Mouse (Mus musculus) ES-E14 (cell line): ENCODE results near the gene Imp4. TPM values are rescaled to one million over a fixed set of nuclear protein-coding genes. Genes with fewer than 3 reads are reported as not detected.
A peak's percentile ranks its signal among the peaks of the same experiment; 100 is the strongest.
"Not testable (repeated sequence)": the region's sequence is repeated elsewhere in the genome, so short reads cannot be mapped to it uniquely, and the experiment has no call there.

Experiments
- DNase-seq: peaks from one replicate; pipeline ENCODE4 v3.0.0-alpha.2; 2013; ENCODE audit warnings: low read depth, low spot score
- H3K27ac ChIP-seq: 2 replicates; pipeline ENCODE4 v1.5.1; 2012; ENCODE audit warnings: low read depth, mild to moderate bottlenecking, low read length, moderate library complexity, mixed read lengths; ENCODE audit not compliant: poor library complexity, insufficient read depth, severe bottlenecking
- H3K36me3 ChIP-seq: 2 replicates; pipeline ENCODE4 v1.6.1; 2012; ENCODE audit warnings: mild to moderate bottlenecking, low read length, moderate library complexity, mixed read lengths; ENCODE audit not compliant: control insufficient read depth, poor library complexity, insufficient read depth, severe bottlenecking
- H3K4me1 ChIP-seq, 2 experiments: fragments of 150-350 bp in 1 of 2; sonication (generic) in 1 of 2; 2 replicates each; pipeline ENCODE4 v1.6.1; 2012; ENCODE audit warnings: low read length in 2 of 2, mild to moderate bottlenecking in 1 of 2, mixed read lengths in 1 of 2; ENCODE audit not compliant: control insufficient read depth in 2 of 2, insufficient read depth in 2 of 2, poor library complexity in 1 of 2
- H3K4me3 ChIP-seq, 2 experiments: fragments of 150-350 bp in 1 of 2; sonication (generic) in 1 of 2; 2 replicates each; pipeline ENCODE4 v1.5.1; 2012; ENCODE audit warnings: low read length in 2 of 2, low read depth in 1 of 2, mild to moderate bottlenecking in 1 of 2, mixed read lengths in 1 of 2; ENCODE audit not compliant: insufficient read depth in 1 of 2, poor library complexity in 1 of 2, severe bottlenecking in 1 of 2
- H3K9ac ChIP-seq: 2 replicates; pipeline ENCODE4 v1.6.1; 2012; ENCODE audit warnings: low read depth, mild to moderate bottlenecking, low read length, mixed read lengths; ENCODE audit not compliant: poor library complexity, insufficient read depth, severe bottlenecking
- H3K9me3 ChIP-seq: fragments of 150-350 bp; sonication (generic); 2 replicates; pipeline ENCODE4 v1.6.1; 2012; ENCODE audit warnings: low read depth, mild to moderate bottlenecking, low read length; ENCODE audit not compliant: control insufficient read depth, insufficient read depth
- CHD2 ChIP-seq: IDR thresholded peaks from 2 replicates; pipeline ENCODE4 v1.6.1; 2014; ENCODE audit warnings: mild to moderate bottlenecking, low read depth, low read length, inconsistent platforms
- HCFC1 ChIP-seq: IDR thresholded peaks from 2 replicates; pipeline ENCODE4 v1.6.1; 2012; ENCODE audit warnings: low read length, inconsistent platforms, borderline replicate concordance; ENCODE audit not compliant: insufficient read depth
- MAFK ChIP-seq: IDR thresholded peaks from 2 replicates; pipeline ENCODE4 v1.6.1; 2014; ENCODE audit warnings: mild to moderate bottlenecking, low read depth, low read length, inconsistent platforms; ENCODE audit not compliant: insufficient read depth
- ZC3H11A ChIP-seq: IDR thresholded peaks from 2 replicates; pipeline ENCODE4 v1.6.1; 2012; ENCODE audit warnings: low read depth, mild to moderate bottlenecking, inconsistent platforms, low read length, borderline replicate concordance
- ZNF384 ChIP-seq: IDR thresholded peaks from 2 replicates; pipeline ENCODE4 v1.6.1; 2012; ENCODE audit warnings: low read depth, low read length, inconsistent platforms
- in situ Hi-C, 2 experiments: fragments of 600-800 bp; cut with MboI; formaldehyde crosslinking; loops; one replicate each; pipeline ENCODE4 v1.15.1; 2025; ENCODE audit warnings: low sequenced_read_pairs in 2 of 2, inconsistent platforms in 1 of 2; ENCODE audit not compliant: unreplicated experiment in 2 of 2
- total RNA-seq: library from RNA; depleted of rRNA; stranded (reverse); fragments of 300-350 nt; gene quantifications from 2 replicates; pipeline ENCODE4 v1.2.3, GENCODE M21; 2012

Imp4 gene
- total RNA-seq, 1 experiment = 111 TPM

GRCm38 (mm10) chr1:34436374-34436773, 3.3 kb upstream of the Imp4 start:
- H3K4me1 ChIP-seq = peaks cover 2 to 3% of the 10 kb centered on the region in 2 experiments; a peak in 2 of 4 replicates
- H3K36me3 ChIP-seq = 0 out of 2 replicates have a peak, but pooled peaks cover 4% of the 10 kb centered on the region
- H3K9ac ChIP-seq = no peak overlapping the region
- no peak overlapping the region for H3K4me3 ChIP-seq
- no peaks in the 10 kb centered on the region for H3K9me3 ChIP-seq
- in situ Hi-C loops = no loop called here
- DNase-seq = no peak
- TF ChIP-seq CHD2 (no peak), MAFK (no peak), ZC3H11A (no peak), HCFC1 (no peak), ZNF384 (no peak)
- H3K27ac ChIP-seq = no peak overlapping the region

GRCm38 (mm10) chr1:34437366-34437765, 2.3 kb upstream of the Imp4 start:
- H3K4me1 ChIP-seq, H3K9ac ChIP-seq, H3K4me3 ChIP-seq, H3K27ac ChIP-seq, DNase-seq, H3K9me3 ChIP-seq, H3K36me3 ChIP-seq, in situ Hi-C loops: not testable (repeated sequence)

GRCm38 (mm10) chr1:34438381-34439051, 1.1 kb upstream of the Imp4 start:
- H3K9ac ChIP-seq = peak overlapping the region; percentile 75
- no peak for DNase-seq
- peaks cover 13% of the 10 kb centered on the region for H3K36me3 ChIP-seq
- H3K4me3 ChIP-seq = peak overlapping the region; percentile 97 to 98
- in situ Hi-C loops = no loop called here
- H3K9me3 ChIP-seq = no peaks in the 10 kb centered on the region
- no peak overlapping the region for H3K27ac ChIP-seq
- peaks cover 0 to 2% of the 10 kb centered on the region in 2 experiments; a peak in 2 of 4 replicates for H3K4me1 ChIP-seq
- 0 out of 2 replicates have a peak, but pooled peaks have one; percentile 32 for TF ChIP-seq ZNF384
- no peak for TF ChIP-seq CHD2

- H3K36me3 ChIP-seq = peaks cover 28% of the 10 kb centered on the region
- peak overlapping the region; percentile 95 for H3K9ac ChIP-seq
- no peak for DNase-seq
- H3K4me1 ChIP-seq = no peaks in the 10 kb centered on the region
- in situ Hi-C loops = no loop called here
- H3K9me3 ChIP-seq = no peaks in the 10 kb centered on the region
- no peak for TF ChIP-seq ZNF384
- no peak for TF ChIP-seq CHD2
- no peak for TF ChIP-seq MAFK
- no peak for TF ChIP-seq ZC3H11A
- TF ChIP-seq HCFC1 = no peak
- peak overlapping the region; percentile 59; the same call in 1 of the 2 replicates for H3K27ac ChIP-seq
- peak overlapping the region; percentile 97 to 98 for H3K4me3 ChIP-seq
Observed at GRCm38 (mm10) chr1:34439961-34440630, 445 bp downstream of the Imp4 start.

GRCm38 (mm10) chr1:34443124-34443523, 3.5 kb downstream of the Imp4 start:
- Histone ChIP-seq H3K4me1 (no peaks in the 10 kb centered on the region), H3K27ac (no peak overlapping the region), H3K9me3 (no peaks in the 10 kb centered on the region), H3K4me3 (no peak overlapping the region), H3K36me3 (peaks cover 30% of the 10 kb centered on the region), H3K9ac (no peak overlapping the region)
- TF ChIP-seq CHD2 (no peak), MAFK (peak; percentile 84), ZNF384 (no peak)
- no peak for DNase-seq
- in situ Hi-C loops = no loop called here
